Mouse (Mus musculus) hindbrain, embryonic 16.5 days (tissue): ENCODE data around the gene Myl10. TPM values are rescaled to one million over a fixed set of nuclear protein-coding genes. Genes with fewer than 3 reads are reported as not detected.
"Not testable (repeated sequence)": the region's sequence is repeated elsewhere in the genome, so short reads cannot be mapped to it uniquely, and the experiment has no call there.

Experiments used
- ATAC-seq: fragments of 200-750 bp; cut with Nextera tagmentation; 2 replicates; pipeline ENCODE4 v1.8.0; 2017; ENCODE audit warnings: moderate TSS enrichment, moderate library complexity
- H3K27ac ChIP-seq: fragments of 300-500 bp; sonication (generic); 2 replicates; pipeline ENCODE4 v1.5.1; 2014; ENCODE audit warnings: low read depth, mild to moderate bottlenecking, control low read depth, low read length, moderate library complexity
- H3K27me3 ChIP-seq: fragments of 300-500 bp; sonication (generic); replicated peaks from 2 replicates; pipeline ENCODE4 v1.6.1; 2014; ENCODE audit warnings: low read length; ENCODE audit not compliant: control insufficient read depth, insufficient read depth
- H3K36me3 ChIP-seq: fragments of 300-500 bp; sonication (generic); 2 replicates; pipeline ENCODE4 v1.6.1; 2014; ENCODE audit warnings: mild to moderate bottlenecking, low read length, moderate library complexity, mixed read lengths; ENCODE audit not compliant: control insufficient read depth, insufficient read depth
- H3K4me1 ChIP-seq: fragments of 300-500 bp; sonication (generic); 2 replicates; pipeline ENCODE4 v1.6.1; 2014; ENCODE audit warnings: low read depth, low read length; ENCODE audit not compliant: control insufficient read depth, insufficient read depth
- H3K4me2 ChIP-seq: fragments of 300-500 bp; sonication (generic); 2 replicates; pipeline ENCODE4 v1.6.1; 2014; ENCODE audit warnings: mild to moderate bottlenecking, low read length, control low read depth, moderate library complexity
- H3K4me3 ChIP-seq: fragments of 300-500 bp; sonication (generic); 2 replicates; pipeline ENCODE4 v1.5.1; 2014; ENCODE audit warnings: mild to moderate bottlenecking, low read length, control low read depth, moderate library complexity
- H3K9ac ChIP-seq: fragments of 300-500 bp; sonication (generic); 2 replicates; pipeline ENCODE4 v1.6.1; 2014; ENCODE audit warnings: low read depth, mild to moderate bottlenecking, control low read depth, low read length, moderate library complexity
- H3K9me3 ChIP-seq: fragments of 300-500 bp; sonication (generic); 2 replicates; pipeline ENCODE4 v1.6.1; 2014; ENCODE audit warnings: mild to moderate bottlenecking, low read length, moderate library complexity; ENCODE audit not compliant: control insufficient read depth
- WGBS: fragments of 180-500 bp; shearing (Covaris S2); extraction: QIAGEN DNeasy Blood & Tissue Kit; methylation state at CpG from one replicate; pipeline ENCODE4 v1.1.7; 2014; 5-methylcytosine and 5-hydroxymethylcytosine counted together
- polyA plus RNA-seq: library from polyadenylated mRNA; unstranded; fragments of >200 nt; fragmentation: Nextera tagmentation; extraction: Ambion mirVana; gene quantifications from 2 replicates; pipeline ENCODE4 v1.2.1, GENCODE M21; 2015

Gene Myl10
- polyA plus RNA-seq, 1 experiment from 2014 or later = not detected

DNA sequence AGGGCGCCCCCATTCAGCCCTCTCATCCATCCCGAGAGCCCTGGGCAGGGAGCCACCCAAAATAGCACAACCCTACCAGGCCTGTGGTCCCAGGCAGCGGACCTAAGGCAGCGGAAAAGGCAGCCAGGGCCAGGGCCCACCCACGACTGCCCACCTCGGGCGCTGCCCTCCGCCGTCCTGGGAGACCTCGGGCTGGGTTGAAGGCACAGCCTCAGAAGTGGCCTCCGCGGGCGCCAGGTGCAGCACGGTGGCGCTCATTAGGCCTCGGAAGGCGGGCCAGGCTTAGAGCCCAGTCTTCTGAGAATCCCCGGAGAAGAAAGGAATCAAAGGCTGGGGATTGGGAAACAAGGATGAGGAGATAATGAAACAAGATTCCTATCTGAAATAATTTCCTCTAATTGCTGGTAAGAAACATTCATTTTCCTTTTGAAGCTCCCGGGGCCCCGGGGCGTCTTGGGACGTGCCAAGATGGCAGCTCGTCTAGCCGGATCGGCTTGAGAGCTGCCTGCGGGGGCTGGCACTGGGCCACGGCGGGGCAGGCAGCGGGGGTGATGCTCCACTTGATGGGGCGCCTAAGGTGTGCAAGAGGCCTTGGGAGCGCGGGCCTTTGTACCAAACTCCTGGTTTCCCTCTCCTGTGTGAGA is 21.4 kb downstream of the Myl10 start:
- Histone ChIP-seq H3K9me3 (no peaks in the 10 kb centered on the region), H3K4me1 (peaks cover 7% of the 10 kb centered on the region; the same call in 1 of the 2 replicates), H3K4me3 (peak overlapping the region; percentile 5; the same call in 1 of the 2 replicates), H3K4me2 (peak overlapping the region; percentile 44), H3K27me3 (no peaks in the 10 kb centered on the region), H3K27ac (no peak overlapping the region), H3K9ac (peak overlapping the region; percentile 45), H3K36me3 (no peaks in the 10 kb centered on the region)
- ATAC-seq = no peak
- 18% methylated on average over 32 of the region's 32 CpGs for WGBS

DNA sequence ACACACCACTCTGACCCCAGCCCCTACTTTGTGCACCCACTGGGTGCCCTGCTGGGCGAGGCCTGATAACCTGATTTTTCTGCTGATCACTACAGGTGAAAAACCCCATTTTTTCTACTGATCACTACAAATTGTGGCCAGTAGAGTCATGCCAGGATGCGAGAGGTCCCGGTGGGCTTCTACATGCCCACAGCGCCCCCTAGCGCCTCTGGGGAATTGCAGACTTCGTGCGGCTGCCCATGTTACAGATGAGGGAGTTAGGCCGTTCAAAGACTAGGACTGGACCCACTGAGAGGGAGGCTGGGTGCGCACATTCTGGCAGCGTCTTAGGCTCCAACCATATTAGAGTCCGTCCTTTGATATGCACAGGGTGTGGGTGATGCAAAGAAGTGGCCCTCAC is 21.9 kb downstream of the Myl10 start:
- no peak overlapping the region for H3K27ac ChIP-seq
- no peaks in the 10 kb centered on the region for H3K27me3 ChIP-seq
- no peaks in the 10 kb centered on the region for H3K36me3 ChIP-seq
- no peak for ATAC-seq
- WGBS = 27% methylated on average over 11 of the region's 11 CpGs
- peak overlapping the region; percentile 44 for H3K4me2 ChIP-seq
- H3K9me3 ChIP-seq = no peaks in the 10 kb centered on the region
- peak overlapping the region; percentile 5; the same call in 1 of the 2 replicates for H3K4me3 ChIP-seq
- H3K4me1 ChIP-seq = peaks cover 7% of the 10 kb centered on the region; the same call in 1 of the 2 replicates
- H3K9ac ChIP-seq = peak overlapping the region; percentile 36; the same call in 1 of the 2 replicates

DNA sequence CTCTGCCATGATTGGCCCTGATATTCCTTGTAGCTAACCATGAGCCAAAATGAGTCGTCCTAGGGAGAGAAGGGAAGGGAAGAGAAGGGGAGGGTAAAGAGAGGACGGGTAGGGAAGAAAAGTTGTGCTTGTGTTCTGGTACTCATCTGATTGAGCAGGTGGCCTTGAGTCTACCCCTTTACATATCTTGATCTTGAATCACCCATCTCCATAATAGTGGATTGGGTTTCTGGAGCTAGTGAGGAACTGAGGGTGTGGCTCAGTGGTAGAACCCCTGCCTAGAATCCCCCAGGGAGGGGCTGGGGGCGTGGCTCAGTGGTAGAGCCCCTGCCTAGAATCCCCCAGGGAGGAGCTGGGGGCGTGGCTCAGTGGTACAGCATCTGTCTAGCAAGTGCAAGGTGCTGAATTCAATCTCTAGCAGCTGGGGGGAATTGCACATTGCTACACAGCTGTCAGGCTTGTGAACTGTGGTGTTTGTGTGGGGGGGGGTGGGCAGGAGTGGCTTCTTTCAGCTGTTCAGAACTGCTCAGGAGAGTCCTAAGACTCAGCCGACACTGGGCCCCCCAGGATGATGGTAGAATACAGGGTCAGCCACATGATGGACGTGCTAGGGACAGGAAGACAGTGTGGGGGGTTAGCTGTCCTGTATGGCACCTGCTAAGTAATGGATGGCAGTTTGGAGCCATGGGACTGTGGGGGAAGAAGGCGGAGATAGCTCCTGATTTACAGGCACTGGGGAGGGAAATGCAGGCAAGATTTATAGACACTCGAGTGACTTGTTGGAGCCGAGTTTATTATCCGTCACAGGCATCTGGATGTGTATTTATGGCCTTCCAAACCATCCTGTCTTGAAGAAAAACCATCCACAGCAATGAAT is 24.0 kb downstream of the Myl10 start:
- no peak overlapping the region for H3K9ac ChIP-seq
- no peaks in the 10 kb centered on the region for H3K36me3 ChIP-seq
- H3K4me3 ChIP-seq = no peak overlapping the region
- 59% methylated on average over 10 of the region's 10 CpGs for WGBS
- ATAC-seq = no peak
- no peak overlapping the region for H3K27ac ChIP-seq
- H3K4me1 ChIP-seq = peaks cover 7% of the 10 kb centered on the region; the same call in 1 of the 2 replicates
- H3K4me2 ChIP-seq = no peak overlapping the region
- H3K9me3 ChIP-seq = no peaks in the 10 kb centered on the region
- H3K27me3 ChIP-seq = no peaks in the 10 kb centered on the region

DNA sequence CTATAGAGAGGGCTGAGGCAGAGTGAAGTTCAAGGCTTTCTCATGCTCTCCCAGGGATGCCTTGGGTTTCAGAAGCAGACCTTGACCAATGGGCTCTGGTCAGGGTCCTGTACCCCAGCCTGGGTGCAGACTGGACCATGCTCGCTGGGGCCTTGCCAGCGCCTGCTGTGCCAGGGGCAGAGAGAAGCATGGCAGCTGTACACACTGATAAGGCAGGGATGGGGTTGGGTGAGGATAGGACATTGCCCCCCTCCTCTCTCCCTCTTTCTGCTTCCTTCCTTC is 24.6 kb downstream of the Myl10 start:
- Histone ChIP-seq H3K4me1 (peaks cover 7% of the 10 kb centered on the region; the same call in 1 of the 2 replicates), H3K9me3 (no peaks in the 10 kb centered on the region), H3K4me3 (no peak overlapping the region), H3K27me3 (no peaks in the 10 kb centered on the region), H3K4me2 (no peak overlapping the region), H3K27ac (no peak overlapping the region), H3K36me3 (no peaks in the 10 kb centered on the region), H3K9ac (no peak overlapping the region)
- WGBS = 82% methylated on average over 2 of the region's 2 CpGs
- no peak for ATAC-seq

DNA sequence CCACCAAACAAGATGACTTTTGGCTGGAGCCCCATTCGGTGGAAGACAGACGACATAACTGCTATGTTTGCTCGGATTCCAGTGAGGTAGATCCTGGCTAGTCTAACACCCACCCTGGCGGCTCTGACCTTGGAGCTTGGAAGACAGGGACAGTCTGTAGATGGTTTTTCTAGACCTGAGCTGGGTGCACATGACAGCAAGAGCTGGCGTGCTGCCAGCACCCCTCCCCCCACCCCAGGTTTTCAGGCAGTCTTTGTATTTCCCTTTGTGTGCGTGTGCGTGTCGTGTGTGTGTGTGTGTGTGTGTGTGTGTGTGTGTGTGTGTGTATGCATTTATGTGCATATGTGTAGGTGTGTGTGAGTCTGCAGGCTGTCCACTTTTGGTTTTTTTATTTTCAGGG is 25.7 kb downstream of the Myl10 start:
- Histone ChIP-seq H3K4me1 (peaks cover 7% of the 10 kb centered on the region; the same call in 1 of the 2 replicates), H3K9me3 (no peaks in the 10 kb centered on the region), H3K27ac (no peak overlapping the region), H3K4me2 (no peak overlapping the region), H3K4me3 (no peak overlapping the region), H3K27me3 (no peaks in the 10 kb centered on the region), H3K36me3 (no peaks in the 10 kb centered on the region), H3K9ac (no peak overlapping the region)
- 57% methylated on average over 8 of the region's 8 CpGs for WGBS
- ATAC-seq = no peak

DNA sequence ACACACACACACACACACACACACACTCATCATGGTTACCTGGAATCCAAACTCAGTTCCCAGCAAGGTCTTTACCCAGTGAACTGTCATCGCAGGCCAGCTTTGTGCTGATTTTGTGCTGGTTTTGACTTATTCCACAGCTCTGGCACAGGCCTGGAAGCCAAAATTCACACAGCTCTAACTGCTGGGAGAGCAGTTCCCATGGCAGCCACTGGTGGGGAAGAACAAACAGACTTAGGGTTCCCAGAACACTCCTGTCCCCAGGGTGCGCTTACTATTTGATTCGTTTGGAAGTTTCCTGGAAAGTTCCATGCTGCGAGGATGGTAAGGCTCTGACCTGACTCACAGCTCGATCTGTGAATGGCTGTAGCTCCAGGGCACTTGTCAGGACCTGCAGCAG is 28.6 kb downstream of the Myl10 start:
- H3K4me3 ChIP-seq = no peak overlapping the region
- no peak overlapping the region for H3K27ac ChIP-seq
- no peaks in the 10 kb centered on the region; the same call in 1 of the 2 replicates for H3K4me1 ChIP-seq
- 76% methylated on average over 5 of the region's 5 CpGs for WGBS
- no peaks in the 10 kb centered on the region for H3K36me3 ChIP-seq
- no peaks in the 10 kb centered on the region for H3K9me3 ChIP-seq
- no peak for ATAC-seq
- H3K27me3 ChIP-seq = no peaks in the 10 kb centered on the region
- no peak overlapping the region for H3K4me2 ChIP-seq
- H3K9ac ChIP-seq = no peak overlapping the region

DNA sequence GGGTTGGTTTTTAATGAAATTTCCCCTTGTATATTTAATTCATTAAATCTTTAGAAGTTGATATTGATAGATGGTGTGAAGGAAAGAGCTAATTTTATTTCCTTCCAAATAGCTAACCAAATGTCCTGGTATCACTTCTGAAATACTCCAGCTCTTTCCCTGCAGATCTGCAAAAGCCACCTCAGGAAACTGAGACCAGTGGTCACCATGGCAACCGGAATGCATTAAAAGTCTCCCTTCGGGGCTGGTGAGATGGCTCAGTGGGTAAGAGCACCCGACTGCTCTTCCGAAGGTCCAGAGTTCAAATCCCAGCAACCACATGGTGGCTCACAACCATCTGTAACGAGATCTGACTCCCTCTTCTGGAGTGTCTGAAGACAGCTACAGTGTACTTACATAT is 33.3 kb downstream of the Myl10 start:
- H3K9me3 ChIP-seq, H3K9ac ChIP-seq, H3K27ac ChIP-seq, H3K36me3 ChIP-seq, H3K27me3 ChIP-seq, H3K4me1 ChIP-seq, H3K4me2 ChIP-seq, ATAC-seq, H3K4me3 ChIP-seq: not testable (repeated sequence)
- WGBS = 74% methylated on average over 5 of the region's 5 CpGs

DNA sequence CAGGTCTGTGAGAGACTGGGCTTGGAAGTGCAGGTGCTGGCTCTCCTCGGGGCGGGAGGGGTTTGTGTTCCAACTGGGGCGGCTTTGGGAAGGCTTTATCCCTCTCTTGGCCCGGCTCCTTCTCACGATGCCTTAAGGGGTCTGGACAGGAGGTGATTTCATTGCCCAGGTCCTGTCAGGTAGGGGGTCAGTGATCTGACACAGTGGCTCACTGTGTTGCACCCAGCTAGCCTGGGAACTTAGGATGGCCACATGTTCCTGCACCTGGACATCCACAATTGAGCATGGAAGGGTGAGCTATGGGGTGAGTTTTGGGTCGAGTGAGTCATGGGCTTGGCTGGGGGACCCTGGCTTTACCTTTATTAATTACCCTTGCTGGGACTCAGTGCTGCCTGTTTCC is 46.0 kb downstream of the Myl10 start:
- no peak overlapping the region for H3K27ac ChIP-seq
- H3K4me1 ChIP-seq = no peaks in the 10 kb centered on the region
- no peak overlapping the region for H3K4me3 ChIP-seq
- H3K36me3 ChIP-seq = no peaks in the 10 kb centered on the region
- no peaks in the 10 kb centered on the region for H3K27me3 ChIP-seq
- no peak overlapping the region for H3K4me2 ChIP-seq
- H3K9me3 ChIP-seq = no peaks in the 10 kb centered on the region
- 55% methylated on average over 6 of the region's 6 CpGs for WGBS
- no peak overlapping the region for H3K9ac ChIP-seq
- ATAC-seq = no peak

DNA sequence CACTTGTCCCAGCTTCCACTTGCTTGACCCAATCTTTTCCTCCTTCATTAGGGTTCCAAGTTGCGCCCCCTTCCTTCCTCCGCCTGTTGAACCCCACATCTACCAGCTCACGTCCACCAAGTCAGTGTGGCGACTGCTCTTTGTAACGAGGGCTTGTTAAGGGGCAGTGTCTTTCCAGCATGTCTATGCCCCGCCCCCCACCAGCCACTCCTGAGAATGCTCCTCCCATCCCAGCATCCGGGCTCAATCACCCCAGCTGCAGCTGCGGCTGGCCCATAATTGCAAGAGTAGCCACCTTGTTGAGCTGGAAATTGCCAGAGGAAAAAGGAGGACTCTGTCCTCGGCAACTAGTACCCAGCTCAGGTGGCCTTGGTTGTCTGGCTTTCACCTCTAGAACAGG is 53.6 kb downstream of the Myl10 start:
- Histone ChIP-seq H3K27ac (no peak overlapping the region), H3K4me1 (no peaks in the 10 kb centered on the region)
- 82% methylated on average over 9 of the region's 9 CpGs for WGBS

More for the DNA sequence above, 53.6 kb downstream of the Myl10 start:
- H3K27me3 ChIP-seq = no peaks in the 10 kb centered on the region
- no peak for ATAC-seq
- H3K4me3 ChIP-seq = no peak overlapping the region
- H3K36me3 ChIP-seq = no peaks in the 10 kb centered on the region
- H3K9me3 ChIP-seq = no peaks in the 10 kb centered on the region
- H3K4me2 ChIP-seq = no peak overlapping the region
- H3K9ac ChIP-seq = no peak overlapping the region
